Mouse (Mus musculus) heart, embryonic 14.5 days (tissue): ENCODE data around the gene Myom1. TPM values are rescaled to one million over a fixed set of nuclear protein-coding genes. Genes with fewer than 3 reads are reported as not detected.
A peak's percentile ranks its signal among the peaks of the same experiment; 100 is the strongest.

ENCODE experiments used
- ATAC-seq: fragments of 200-750 bp; cut with Nextera tagmentation; 2 replicates; pipeline ENCODE4 v1.8.0; 2017; ENCODE audit warnings: low read depth, moderate TSS enrichment; ENCODE audit not compliant: insufficient number of reproducible peaks, insufficient read depth, low FRiP score
- H3K27ac ChIP-seq, 2 experiments: fragments of 200-500 bp in 1 of 2; fragments of 300-500 bp in 1 of 2; sonication (generic) in 1 of 2; replicated peaks in 1 of 2; 2 replicates each; pipeline ENCODE4 v1.5.1; 2012 to 2014; ENCODE audit warnings: low read depth in 2 of 2, low read length in 2 of 2, control low read depth in 1 of 2, mild to moderate bottlenecking in 1 of 2, mixed read lengths in 1 of 2; ENCODE audit not compliant: control insufficient read depth in 1 of 2, insufficient read depth in 1 of 2
- H3K27me3 ChIP-seq: fragments of 300-500 bp; sonication (generic); 2 replicates; pipeline ENCODE4 v1.6.1; 2014; ENCODE audit warnings: mild to moderate bottlenecking, low read length, control low read depth; ENCODE audit not compliant: control insufficient read depth, insufficient read depth
- H3K36me3 ChIP-seq: fragments of 300-500 bp; sonication (generic); 2 replicates; pipeline ENCODE4 v1.6.1; 2014; ENCODE audit warnings: mild to moderate bottlenecking, control low read depth, low read length, mixed read lengths; ENCODE audit not compliant: control insufficient read depth, insufficient read depth
- H3K4me1 ChIP-seq, 2 experiments: fragments of 200-500 bp in 1 of 2; fragments of 300-500 bp in 1 of 2; sonication (generic) in 1 of 2; 2 replicates each; pipeline ENCODE4 v1.6.1; 2012 to 2014; ENCODE audit warnings: low read length in 2 of 2, control low read depth in 1 of 2, mixed read lengths in 1 of 2; ENCODE audit not compliant: control insufficient read depth in 2 of 2, insufficient read depth in 2 of 2
- H3K4me2 ChIP-seq: fragments of 300-500 bp; sonication (generic); 2 replicates; pipeline ENCODE4 v1.6.1; 2014; ENCODE audit warnings: mild to moderate bottlenecking, low read length
- H3K4me3 ChIP-seq, 2 experiments: fragments of 200-500 bp in 1 of 2; fragments of 300-500 bp in 1 of 2; sonication (generic) in 1 of 2; 2 replicates each; pipeline ENCODE4 v1.5.1; 2012 to 2014; ENCODE audit warnings: low read length in 2 of 2, mild to moderate bottlenecking in 2 of 2, control low read depth in 1 of 2, low read depth in 1 of 2, moderate library complexity in 1 of 2; ENCODE audit not compliant: control insufficient read depth in 1 of 2, insufficient read depth in 1 of 2
- H3K9ac ChIP-seq: fragments of 300-500 bp; sonication (generic); 2 replicates; pipeline ENCODE4 v1.6.1; 2014; ENCODE audit warnings: mild to moderate bottlenecking, low read length
- H3K9me3 ChIP-seq: fragments of 300-500 bp; sonication (generic); 2 replicates; pipeline ENCODE4 v1.6.1; 2016; ENCODE audit warnings: low read length, control low read depth; ENCODE audit not compliant: control insufficient read depth
- WGBS: fragments of 180-500 bp; shearing (Covaris S2); extraction: QIAGEN DNeasy Blood & Tissue Kit; methylation state at CpG from one replicate; pipeline ENCODE4 v1.1.7; 2014; 5-methylcytosine and 5-hydroxymethylcytosine counted together
- polyA plus RNA-seq: library from polyadenylated mRNA; unstranded; fragments of >200 nt; fragmentation: Nextera tagmentation; extraction: Ambion mirVana; gene quantifications from 2 replicates; pipeline ENCODE4 v1.2.1, GENCODE M21; 2014

Myom1 gene
- polyA plus RNA-seq, 1 experiment from 2014 or later: 273 TPM

- Histone ChIP-seq H3K27me3 (no peaks in the 10 kb centered on the region), H3K4me2 (peak overlapping the region; percentile 65), H3K9ac (peak overlapping the region; percentile 99), H3K4me3 (peak overlapping the region; percentile 37 to 87), H3K36me3 (peaks cover 18% of the 10 kb centered on the region), H3K4me1 (peaks cover 19 to 59% of the 10 kb centered on the region in 2 experiments), H3K27ac (peak overlapping the region; percentile 44 to 83), H3K9me3 (no peaks in the 10 kb centered on the region)
- ATAC-seq: no peak
- WGBS: 28% methylated on average over 2 of the region's 2 CpGs
These were observed 2.2 kb upstream of the Myom1 start for GRCm38 (mm10) chr17:71000255-71000654.

DNA sequence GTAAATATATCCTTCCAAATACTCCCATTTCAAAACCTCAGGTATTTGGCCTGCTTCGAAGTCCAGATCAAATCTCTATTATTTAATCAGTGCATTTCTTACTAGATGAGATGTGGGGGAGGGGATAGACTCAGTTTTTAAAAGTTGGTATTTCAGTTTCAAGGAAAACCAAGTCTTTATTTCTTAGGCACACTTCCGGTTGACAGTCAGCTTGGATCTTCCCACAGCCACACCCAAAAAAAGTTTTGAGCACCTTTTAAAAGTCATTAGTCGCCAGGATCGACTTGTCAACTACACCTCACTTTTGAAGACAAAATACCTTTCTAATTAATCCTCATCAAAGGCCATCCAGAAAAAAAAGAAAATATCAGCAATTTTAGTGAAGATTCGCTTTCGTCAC is 1.4 kb upstream of the Myom1 start:
- Histone ChIP-seq H3K4me3 (peak overlapping the region; percentile 87 to 96; a peak in 3 of 4 replicates), H3K9ac (peak overlapping the region; percentile 99), H3K36me3 (peaks cover 10% of the 10 kb centered on the region), H3K4me2 (peak overlapping the region; percentile 65), H3K4me1 (peaks cover 16 to 51% of the 10 kb centered on the region in 2 experiments), H3K27me3 (no peaks in the 10 kb centered on the region), H3K27ac (peak overlapping the region; percentile 47 to 100), H3K9me3 (no peaks in the 10 kb centered on the region)
- WGBS: 6% methylated on average over 6 of the region's 6 CpGs
- ATAC-seq: no peak

DNA sequence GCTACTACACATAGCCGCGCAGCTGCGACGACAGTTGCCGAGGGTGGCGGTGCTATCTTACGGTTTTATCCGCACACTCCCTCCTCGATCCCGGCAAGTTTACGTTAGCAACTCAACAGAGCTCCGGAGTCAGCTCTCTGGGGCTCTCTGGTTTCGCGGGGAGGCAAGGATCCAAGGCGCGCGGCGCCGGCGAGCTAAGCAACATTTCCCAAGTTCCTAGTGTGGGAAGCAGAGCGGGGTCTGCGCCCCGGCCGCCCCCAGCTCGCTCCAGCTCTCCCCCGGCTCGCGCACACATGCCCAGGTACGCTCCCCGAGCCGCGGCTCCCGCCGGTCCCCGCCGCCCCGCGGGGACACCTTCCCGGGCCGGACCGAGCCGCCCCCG is 743 bp upstream of the Myom1 start:
- H3K4me2 ChIP-seq: peak overlapping the region; percentile 65
- H3K36me3 ChIP-seq: peaks cover 4% of the 10 kb centered on the region; the same call in 1 of the 2 replicates
- ATAC-seq: peak; percentile 32; the same call in 1 of the 2 replicates
- H3K4me3 ChIP-seq: peak overlapping the region; percentile 87 to 96
- peak overlapping the region; percentile 99 to 100 for H3K27ac ChIP-seq
- under 1% methylated on average over 41 of the region's 43 CpGs for WGBS
- no peaks in the 10 kb centered on the region for H3K9me3 ChIP-seq
- H3K27me3 ChIP-seq: no peaks in the 10 kb centered on the region
- H3K9ac ChIP-seq: peak overlapping the region; percentile 99
- H3K4me1 ChIP-seq: peaks cover 13 to 45% of the 10 kb centered on the region in 2 experiments

GRCm38 (mm10) chr17:71002744-71003094 is 286 bp downstream of the Myom1 start, which contains the start of gene Myl12a:
Myl12a (minus strand) TSS chr17:71002878.
- Histone ChIP-seq H3K36me3 (0 out of 2 replicates have a peak, but pooled peaks cover 3% of the 10 kb centered on the region), H3K27ac (peak within 1 kb of the TSS; percentile 99 to 100), H3K9me3 (no peaks in the 10 kb centered on the region), H3K4me3 (peak within 1 kb of the TSS; percentile 87 to 96), H3K4me2 (peak within 1 kb of the TSS; percentile 65), H3K9ac (peak within 1 kb of the TSS; percentile 99), H3K27me3 (no peaks in the 10 kb centered on the region), H3K4me1 (peaks cover 11 to 36% of the 10 kb centered on the region in 2 experiments)
- ATAC-seq: peak; percentile 28
- under 1% methylated on average over 14 of the region's 14 CpGs for WGBS

DNA sequence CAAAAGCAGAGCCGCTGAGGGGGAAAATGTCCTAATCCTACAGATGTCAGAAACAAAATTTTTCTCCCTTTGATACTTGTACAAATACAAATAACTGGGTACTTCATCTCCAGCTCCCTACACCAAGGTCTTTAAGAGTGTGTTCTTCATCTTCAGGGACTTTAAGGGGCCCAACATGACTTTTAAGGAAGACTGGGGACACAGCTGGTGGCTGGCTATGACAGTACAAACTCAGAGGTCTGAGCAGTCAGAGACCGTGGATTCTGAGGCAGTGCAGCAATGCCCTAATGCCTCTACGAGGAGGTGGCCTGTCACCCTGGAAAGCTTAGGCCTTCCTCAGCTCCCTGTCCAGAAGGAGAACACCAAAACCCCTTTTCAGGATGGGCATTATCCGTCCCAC is 679 bp downstream of the Myom1 start:
- H3K4me1 ChIP-seq: peaks cover 11 to 32% of the 10 kb centered on the region in 2 experiments
- H3K9me3 ChIP-seq: no peaks in the 10 kb centered on the region
- no peaks in the 10 kb centered on the region for H3K27me3 ChIP-seq
- H3K4me3 ChIP-seq: peak overlapping the region in 1 of 2 experiments; percentile 87; a peak in 2 of 4 replicates
- H3K4me2 ChIP-seq: peak overlapping the region; percentile 65
- WGBS: 33% methylated on average over 4 of the region's 4 CpGs
- H3K9ac ChIP-seq: peak overlapping the region; percentile 99
- 0 out of 2 replicates have a peak, but pooled peaks cover 3% of the 10 kb centered on the region for H3K36me3 ChIP-seq
- peak overlapping the region; percentile 97 to 100 for H3K27ac ChIP-seq
- no peak for ATAC-seq

- Histone ChIP-seq H3K9ac (peak overlapping the region; percentile 99), H3K9me3 (no peaks in the 10 kb centered on the region), H3K4me1 (peaks cover 9 to 26% of the 10 kb centered on the region in 2 experiments), H3K27me3 (no peaks in the 10 kb centered on the region), H3K4me3 (no peak overlapping the region), H3K27ac (peak overlapping the region; percentile 97 to 100), H3K36me3 (0 out of 2 replicates have a peak, but pooled peaks cover 3% of the 10 kb centered on the region), H3K4me2 (peak overlapping the region; percentile 65; the same call in 1 of the 2 replicates)
- WGBS: 65% methylated on average over 2 of the region's 2 CpGs
- no peak for ATAC-seq
These were observed 1.3 kb downstream of the Myom1 start for GRCm38 (mm10) chr17:71003721-71004120.

DNA sequence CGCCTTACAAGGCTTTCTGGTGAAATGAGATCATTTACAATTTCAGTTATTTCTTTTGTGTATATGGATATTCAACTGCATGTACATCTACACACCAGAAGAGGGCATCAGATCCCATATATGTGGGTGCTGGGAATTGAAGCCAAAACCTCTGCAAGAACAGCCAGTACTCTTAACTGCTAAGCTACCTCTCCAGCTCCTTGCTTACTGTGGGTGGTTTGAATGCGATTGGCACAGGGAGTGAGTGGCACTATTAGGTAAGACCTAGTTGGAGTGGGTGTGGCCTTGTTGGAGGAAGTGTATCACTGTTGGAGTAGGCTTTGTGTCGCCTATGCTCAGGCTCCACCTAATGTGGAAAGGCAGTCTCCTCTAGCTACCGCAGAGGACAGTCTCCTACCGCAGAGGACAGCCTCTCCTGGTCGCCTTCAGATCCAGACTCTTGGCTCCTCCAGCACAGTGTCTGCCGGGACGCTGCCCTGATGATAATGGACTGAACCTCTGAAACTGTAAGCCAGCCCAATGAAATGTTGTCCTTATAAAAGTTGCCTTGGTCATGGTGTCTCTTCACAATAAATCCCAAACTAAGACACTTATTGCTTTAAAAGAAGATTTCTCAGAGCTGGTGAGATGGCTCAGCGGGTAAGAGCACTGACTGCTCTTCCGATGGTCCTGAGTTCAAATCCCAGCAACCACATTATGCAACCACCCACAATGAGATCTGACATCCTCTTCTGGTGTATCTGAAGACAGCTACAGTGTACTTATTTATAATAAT is 1.9 kb downstream of the Myom1 start:
- Histone ChIP-seq H3K4me3 (no peak overlapping the region), H3K36me3 (0 out of 2 replicates have a peak, but pooled peaks cover 3% of the 10 kb centered on the region), H3K9ac (peak overlapping the region; percentile 99; the same call in 1 of the 2 replicates), H3K27ac (peak overlapping the region; percentile 49 to 100; a peak in 2 of 4 replicates), H3K4me1 (peaks cover 9 to 21% of the 10 kb centered on the region in 2 experiments), H3K27me3 (no peaks in the 10 kb centered on the region), H3K4me2 (no peak overlapping the region), H3K9me3 (no peaks in the 10 kb centered on the region)
- ATAC-seq: no peak
- WGBS: 90% methylated on average over 10 of the region's 10 CpGs
